Mouse (Mus musculus) embryonic facial prominence, embryonic 15.5 days (tissue): ENCODE data around the gene Nipal1. TPM values are rescaled to one million over a fixed set of nuclear protein-coding genes. Genes with fewer than 3 reads are reported as not detected.
A peak's percentile ranks its signal among the peaks of the same experiment; 100 is the strongest.

Experiments
- ATAC-seq: fragments of 200-750 bp; cut with Nextera tagmentation; 2 replicates; pipeline ENCODE4 v1.8.0; 2017; ENCODE audit warnings: low read depth, moderate TSS enrichment; ENCODE audit not compliant: insufficient number of reproducible peaks, low FRiP score, low TSS enrichment
- H3K27ac ChIP-seq: fragments of 300-500 bp; sonication (generic); replicated peaks from 2 replicates; pipeline ENCODE4 v1.5.1; 2015; ENCODE audit warnings: mild to moderate bottlenecking, inconsistent platforms
- H3K27me3 ChIP-seq: fragments of 300-500 bp; sonication (generic); 2 replicates; pipeline ENCODE4 v1.6.1; 2015; ENCODE audit warnings: inconsistent platforms
- H3K36me3 ChIP-seq: fragments of 300-500 bp; sonication (generic); 2 replicates; pipeline ENCODE4 v1.6.1; 2015; ENCODE audit warnings: mild to moderate bottlenecking, inconsistent platforms
- H3K4me1 ChIP-seq: fragments of 300-500 bp; sonication (generic); 2 replicates; pipeline ENCODE4 v1.6.1; 2015; ENCODE audit warnings: inconsistent platforms
- H3K4me2 ChIP-seq: fragments of 300-500 bp; sonication (generic); replicated peaks from 2 replicates; pipeline ENCODE4 v1.6.1; 2015; ENCODE audit warnings: mild to moderate bottlenecking, inconsistent platforms
- H3K4me3 ChIP-seq: fragments of 300-500 bp; sonication (generic); replicated peaks from 2 replicates; pipeline ENCODE4 v1.5.1; 2015; ENCODE audit warnings: mild to moderate bottlenecking, inconsistent platforms
- H3K9ac ChIP-seq: fragments of 300-500 bp; sonication (generic); 2 replicates; pipeline ENCODE4 v1.6.1; 2015; ENCODE audit warnings: inconsistent platforms
- H3K9me3 ChIP-seq: fragments of 300-500 bp; sonication (generic); replicated peaks from 2 replicates; pipeline ENCODE4 v1.6.1; 2016; ENCODE audit warnings: inconsistent platforms
- WGBS: fragments of 180-500 bp; shearing (Covaris S2); methylation state at CpG from one replicate; pipeline ENCODE4 v1.1.7; 2015; 5-methylcytosine and 5-hydroxymethylcytosine counted together
- polyA plus RNA-seq: library from polyadenylated mRNA; unstranded; fragments of >200 nt; fragmentation: Nextera tagmentation; extraction: Ambion mirVana; gene quantifications from 2 replicates; pipeline ENCODE4 v1.2.1, GENCODE M21; 2015

Gene Nipal1
- polyA plus RNA-seq, 1 experiment from 2014 or later = 16.6 TPM

DNA sequence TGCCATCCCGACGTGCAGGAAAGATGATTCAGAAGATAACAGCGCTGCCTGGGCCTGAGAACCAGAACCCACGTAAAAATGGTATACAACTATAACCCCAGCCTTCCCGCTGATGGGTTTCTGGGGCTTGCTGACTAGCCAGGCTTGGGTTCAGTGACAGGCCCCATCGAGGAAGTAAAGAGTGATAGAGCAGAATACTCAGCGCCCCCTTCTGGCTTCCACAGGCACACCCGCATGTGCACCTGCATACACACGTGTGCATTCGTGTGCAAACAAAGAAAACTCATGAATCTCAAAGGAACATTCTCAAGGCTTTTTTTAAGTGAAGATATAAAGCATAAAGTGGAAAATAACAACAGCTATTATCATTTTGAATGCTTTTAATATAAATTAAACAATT is 1.5 kb upstream of the Nipal1 start:
- no peaks in the 10 kb centered on the region for H3K9me3 ChIP-seq
- no peak overlapping the region for H3K4me2 ChIP-seq
- no peak overlapping the region for H3K4me3 ChIP-seq
- H3K36me3 ChIP-seq = no peaks in the 10 kb centered on the region
- ATAC-seq = no peak
- H3K4me1 ChIP-seq = peaks cover 10% of the 10 kb centered on the region
- no peak overlapping the region for H3K9ac ChIP-seq
- no peak overlapping the region for H3K27ac ChIP-seq
- 39% methylated on average over 10 of the region's 10 CpGs for WGBS
- no peaks in the 10 kb centered on the region for H3K27me3 ChIP-seq

GRCm38 (mm10) chr5:72646996-72647395 is 599 bp upstream of the Nipal1 start:
- peaks cover 10% of the 10 kb centered on the region for H3K4me1 ChIP-seq
- 29% methylated on average over 10 of the region's 10 CpGs for WGBS
- no peaks in the 10 kb centered on the region for H3K9me3 ChIP-seq
- peak overlapping the region; percentile 57 for H3K4me3 ChIP-seq
- H3K27ac ChIP-seq = no peak overlapping the region
- H3K4me2 ChIP-seq = peak overlapping the region; percentile 93
- H3K9ac ChIP-seq = no peak overlapping the region
- no peaks in the 10 kb centered on the region for H3K27me3 ChIP-seq
- no peaks in the 10 kb centered on the region for H3K36me3 ChIP-seq
- ATAC-seq = no peak

- H3K4me3 ChIP-seq = peak overlapping the region; percentile 57
- ATAC-seq = 0 out of 2 replicates have a peak, but pooled peaks have one; percentile 41
- H3K36me3 ChIP-seq = no peaks in the 10 kb centered on the region
- H3K4me1 ChIP-seq = peaks cover 10% of the 10 kb centered on the region
- H3K27me3 ChIP-seq = no peaks in the 10 kb centered on the region
- peak overlapping the region; percentile 34; the same call in 1 of the 2 replicates for H3K27ac ChIP-seq
- 5% methylated on average over 18 of the region's 18 CpGs for WGBS
- peak overlapping the region; percentile 93 for H3K4me2 ChIP-seq
- H3K9ac ChIP-seq = peak overlapping the region; percentile 12; the same call in 1 of the 2 replicates
- H3K9me3 ChIP-seq = no peaks in the 10 kb centered on the region
Measured at GRCm38 (mm10) chr5:72647958-72648595, 482 bp downstream of the Nipal1 start.

GRCm38 (mm10) chr5:72648987-72649735 is 1.6 kb downstream of the Nipal1 start:
- no peak overlapping the region for H3K9ac ChIP-seq
- 78% methylated on average over 9 of the region's 9 CpGs for WGBS
- H3K27me3 ChIP-seq = no peaks in the 10 kb centered on the region
- ATAC-seq = no peak
- H3K4me2 ChIP-seq = no peak overlapping the region
- H3K4me1 ChIP-seq = peaks cover 10% of the 10 kb centered on the region
- no peak overlapping the region for H3K4me3 ChIP-seq
- no peak overlapping the region for H3K27ac ChIP-seq
- no peaks in the 10 kb centered on the region for H3K9me3 ChIP-seq
- H3K36me3 ChIP-seq = no peaks in the 10 kb centered on the region

- no peak overlapping the region for H3K4me3 ChIP-seq
- H3K27me3 ChIP-seq = no peaks in the 10 kb centered on the region
- peaks cover 1% of the 10 kb centered on the region; the same call in 1 of the 2 replicates for H3K4me1 ChIP-seq
- ATAC-seq = no peak
- H3K4me2 ChIP-seq = no peak overlapping the region
- 75% methylated on average over 10 of the region's 10 CpGs for WGBS
- no peak overlapping the region for H3K9ac ChIP-seq
- no peak overlapping the region for H3K27ac ChIP-seq
- H3K9me3 ChIP-seq = no peaks in the 10 kb centered on the region
- H3K36me3 ChIP-seq = no peaks in the 10 kb centered on the region
Measured at GRCm38 (mm10) chr5:72653068-72653674, 5.6 kb downstream of the Nipal1 start.

DNA sequence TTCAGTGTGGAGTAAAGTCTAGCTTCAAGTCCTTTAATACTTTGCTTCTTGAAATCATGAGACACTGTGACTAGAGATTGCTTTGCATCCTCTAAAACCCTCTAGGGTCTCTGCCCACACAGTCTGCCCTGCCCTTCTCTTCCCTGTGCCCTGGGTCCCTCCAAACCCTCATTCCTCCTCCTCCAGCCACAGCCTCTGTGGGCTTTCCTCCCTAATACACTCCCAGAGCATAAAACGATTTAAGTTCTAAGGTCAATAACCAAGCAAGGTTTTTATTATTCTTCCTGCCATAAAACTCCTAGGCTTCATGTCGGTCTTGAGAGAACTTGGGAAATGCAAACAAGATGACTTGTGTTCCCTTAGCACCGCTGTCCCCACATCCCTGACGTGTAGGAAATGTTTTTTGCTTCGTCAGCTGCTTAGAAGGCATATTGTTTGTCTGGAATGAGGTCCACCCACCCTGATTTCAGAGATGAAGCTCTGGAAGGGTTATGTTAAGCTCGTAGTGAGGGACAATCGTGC is 8.7 kb downstream of the Nipal1 start:
- Histone ChIP-seq H3K9me3 (no peaks in the 10 kb centered on the region), H3K9ac (no peak overlapping the region), H3K4me2 (no peak overlapping the region), H3K4me3 (no peak overlapping the region), H3K27ac (no peak overlapping the region), H3K36me3 (no peaks in the 10 kb centered on the region), H3K4me1 (no peaks in the 10 kb centered on the region), H3K27me3 (no peaks in the 10 kb centered on the region)
- 44% methylated on average over 7 of the region's 7 CpGs for WGBS
- ATAC-seq = no peak

- H3K27ac ChIP-seq = no peak overlapping the region
- WGBS = 89% methylated on average over 13 of the region's 13 CpGs
- H3K4me2 ChIP-seq = no peak overlapping the region
- no peak overlapping the region for H3K4me3 ChIP-seq
- H3K4me1 ChIP-seq = no peaks in the 10 kb centered on the region
- no peak for ATAC-seq
- no peaks in the 10 kb centered on the region for H3K36me3 ChIP-seq
- H3K9me3 ChIP-seq = no peaks in the 10 kb centered on the region
- no peaks in the 10 kb centered on the region for H3K27me3 ChIP-seq
- H3K9ac ChIP-seq = no peak overlapping the region
Measured at GRCm38 (mm10) chr5:72658375-72658774, 10.8 kb downstream of the Nipal1 start.

- ATAC-seq = no peak
- no peak overlapping the region for H3K4me3 ChIP-seq
- H3K27me3 ChIP-seq = no peaks in the 10 kb centered on the region
- no peak overlapping the region for H3K27ac ChIP-seq
- no peak overlapping the region for H3K9ac ChIP-seq
- 72% methylated on average over 6 of the region's 6 CpGs for WGBS
- no peaks in the 10 kb centered on the region for H3K36me3 ChIP-seq
- H3K4me2 ChIP-seq = no peak overlapping the region
- no peaks in the 10 kb centered on the region for H3K4me1 ChIP-seq
- no peaks in the 10 kb centered on the region for H3K9me3 ChIP-seq
Measured at GRCm38 (mm10) chr5:72661051-72661781, 13.6 kb downstream of the Nipal1 start.

DNA sequence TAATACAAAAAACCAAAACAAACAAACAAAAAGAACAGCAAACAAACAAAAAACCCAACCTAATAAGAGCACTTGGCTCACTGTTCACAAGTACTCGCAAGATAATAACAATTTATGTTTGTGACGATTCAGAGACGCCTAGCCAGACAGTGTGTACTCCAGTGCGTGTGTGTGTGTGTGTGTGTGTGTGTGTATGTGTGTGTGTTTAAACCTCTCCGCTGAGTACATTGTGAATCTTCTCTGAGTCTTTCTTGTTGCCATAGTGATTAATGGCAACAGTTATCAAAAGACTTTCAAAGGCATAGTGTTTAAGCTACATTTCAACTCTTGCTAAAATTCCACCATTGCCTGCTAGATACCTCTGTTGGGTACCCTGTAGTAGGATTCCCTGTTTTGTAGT is 16.5 kb downstream of the Nipal1 start:
- H3K27me3 ChIP-seq = no peaks in the 10 kb centered on the region
- H3K4me3 ChIP-seq = no peak overlapping the region
- no peaks in the 10 kb centered on the region for H3K4me1 ChIP-seq
- no peaks in the 10 kb centered on the region for H3K9me3 ChIP-seq
- no peak overlapping the region for H3K9ac ChIP-seq
- WGBS = 86% methylated on average over 5 of the region's 5 CpGs
- H3K36me3 ChIP-seq = no peaks in the 10 kb centered on the region
- no peak for ATAC-seq
- H3K27ac ChIP-seq = no peak overlapping the region
- no peak overlapping the region for H3K4me2 ChIP-seq

DNA sequence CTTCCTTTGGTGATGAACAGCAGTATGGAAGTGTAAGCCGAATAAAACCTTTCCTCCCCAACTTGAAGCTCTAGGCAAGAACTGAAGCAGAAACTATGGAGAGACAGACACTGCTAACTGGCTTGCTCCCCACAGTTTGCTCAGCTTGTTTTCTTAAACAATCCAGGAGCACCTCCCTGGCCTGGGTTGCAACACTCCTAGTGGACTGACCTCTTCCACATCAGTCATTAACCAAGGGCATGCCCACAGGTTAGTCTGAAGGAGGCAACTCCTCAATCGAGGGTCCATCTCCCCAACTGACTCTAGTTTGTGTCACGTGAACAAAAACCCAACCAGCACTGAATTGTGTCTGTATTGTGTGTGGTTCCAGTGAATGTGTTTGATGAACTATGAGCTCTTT is 17.3 kb downstream of the Nipal1 start:
- ATAC-seq = no peak
- Histone ChIP-seq H3K4me2 (no peak overlapping the region), H3K27ac (no peak overlapping the region), H3K4me1 (no peaks in the 10 kb centered on the region), H3K9me3 (no peaks in the 10 kb centered on the region), H3K36me3 (no peaks in the 10 kb centered on the region), H3K4me3 (no peak overlapping the region), H3K9ac (no peak overlapping the region), H3K27me3 (no peaks in the 10 kb centered on the region)
- 49% methylated on average over 3 of the region's 3 CpGs for WGBS

DNA sequence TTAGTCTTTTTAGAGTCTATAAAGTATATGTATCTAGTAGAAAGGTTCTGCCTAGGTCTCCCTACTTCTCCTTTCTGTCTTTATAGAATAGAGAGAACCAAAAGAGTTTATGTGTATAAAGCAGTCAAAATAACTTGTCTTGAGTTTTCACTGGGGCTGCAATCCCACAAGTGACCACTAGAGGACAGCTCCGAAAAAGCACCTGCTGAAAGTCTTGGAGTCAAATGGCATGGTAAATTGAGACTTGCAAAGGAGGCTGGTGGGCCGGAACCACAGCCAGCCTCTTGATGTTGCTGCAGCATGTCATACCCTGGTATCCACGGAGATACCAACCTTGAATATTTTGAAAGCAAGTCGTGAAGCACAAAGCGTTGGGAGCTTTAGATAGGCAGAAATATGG is 17.7 kb downstream of the Nipal1 start:
- Histone ChIP-seq H3K9ac (no peak overlapping the region), H3K4me2 (no peak overlapping the region), H3K27ac (no peak overlapping the region), H3K9me3 (no peaks in the 10 kb centered on the region), H3K4me3 (no peak overlapping the region), H3K36me3 (no peaks in the 10 kb centered on the region), H3K27me3 (no peaks in the 10 kb centered on the region), H3K4me1 (no peaks in the 10 kb centered on the region)
- no peak for ATAC-seq
- WGBS = 25% methylated on average over 5 of the region's 5 CpGs
